Mouse (Mus musculus) forebrain, embryonic 10.5 days (tissue): ENCODE measurements around the gene Smg9. TPM values are rescaled to one million over a fixed set of nuclear protein-coding genes. Genes with fewer than 3 reads are reported as not detected.
A peak's percentile ranks its signal among the peaks of the same experiment; 100 is the strongest.

Experiments
- DNase-seq: peaks from one replicate; pipeline ENCODE4 v3.0.0-alpha.2; 2017; ENCODE audit warnings: low spot score; ENCODE audit errors: extremely low spot score
- H3K27ac ChIP-seq: fragments of 300-500 bp; sonication (generic); 2 replicates; pipeline ENCODE4 v1.5.1; 2016; ENCODE audit warnings: mild to moderate bottlenecking
- H3K27me3 ChIP-seq: fragments of 300-500 bp; sonication (generic); 2 replicates; pipeline ENCODE4 v1.6.1; 2016; ENCODE audit warnings: mild to moderate bottlenecking; ENCODE audit not compliant: poor library complexity, severe bottlenecking
- H3K36me3 ChIP-seq: fragments of 300-500 bp; sonication (generic); replicated peaks from 2 replicates; pipeline ENCODE4 v1.6.1; 2016; ENCODE audit warnings: mild to moderate bottlenecking, moderate library complexity
- H3K4me1 ChIP-seq: fragments of 300-500 bp; sonication (generic); 2 replicates; pipeline ENCODE4 v1.6.1; 2016
- H3K4me3 ChIP-seq: fragments of 300-500 bp; sonication (generic); 2 replicates; pipeline ENCODE4 v1.5.1; 2016; ENCODE audit warnings: mild to moderate bottlenecking, moderate library complexity
- H3K9me3 ChIP-seq: fragments of 300-500 bp; sonication (generic); 2 replicates; pipeline ENCODE4 v1.6.1; 2016; ENCODE audit warnings: mild to moderate bottlenecking, moderate library complexity
- WGBS: fragments of 180-500 bp; shearing (Covaris S2); methylation state at CpG from one replicate; pipeline ENCODE4 v1.1.7; 2016; 5-methylcytosine and 5-hydroxymethylcytosine counted together
- polyA plus RNA-seq: library from polyadenylated mRNA; unstranded; fragments of >200 nt; fragmentation: Nextera tagmentation; extraction: Ambion mirVana; gene quantifications from 2 replicates; pipeline ENCODE4 v1.2.1, GENCODE M21; 2016

Smg9 gene
- polyA plus RNA-seq, 1 experiment from 2014 or later: 26.5 TPM

GRCm38 (mm10) chr7:24459843-24460242 lies 60.4 kb downstream of the Smg9 start:
- WGBS: 70% methylated on average over 3 of the region's 3 CpGs
- no peak for DNase-seq
- peaks cover 25% of the 10 kb centered on the region for H3K27me3 ChIP-seq
- H3K27ac ChIP-seq: no peak overlapping the region
- no peaks in the 10 kb centered on the region for H3K9me3 ChIP-seq
- no peaks in the 10 kb centered on the region for H3K36me3 ChIP-seq
- H3K4me1 ChIP-seq: peaks cover 15% of the 10 kb centered on the region
- no peak overlapping the region for H3K4me3 ChIP-seq

GRCm38 (mm10) chr7:24461376-24462051 lies 62.1 kb downstream of the Smg9 start:
- DNase-seq: no peak
- no peak overlapping the region for H3K27ac ChIP-seq
- no peak overlapping the region for H3K4me3 ChIP-seq
- H3K4me1 ChIP-seq: peaks cover 15% of the 10 kb centered on the region
- peaks cover 25% of the 10 kb centered on the region for H3K27me3 ChIP-seq
- H3K9me3 ChIP-seq: no peaks in the 10 kb centered on the region
- no peaks in the 10 kb centered on the region for H3K36me3 ChIP-seq
- WGBS: 81% methylated on average over 14 of the region's 14 CpGs

GRCm38 (mm10) chr7:24462388-24463319 lies 63.2 kb downstream of the Smg9 start, which contains the start of gene Plaur:
Gene Plaur, plus strand, starts transcription at chr7:24462484.
- no peak for DNase-seq
- WGBS: 13% methylated on average over 27 of the region's 27 CpGs
- H3K9me3 ChIP-seq: no peaks in the 10 kb centered on the region
- no peaks in the 10 kb centered on the region for H3K36me3 ChIP-seq
- H3K27ac ChIP-seq: peak within 1 kb of the TSS; percentile 6; the same call in 1 of the 2 replicates
- H3K4me3 ChIP-seq: peak within 1 kb of the TSS; percentile 27
- H3K27me3 ChIP-seq: peaks cover 25% of the 10 kb centered on the region
- peaks cover 15% of the 10 kb centered on the region for H3K4me1 ChIP-seq

GRCm38 (mm10) chr7:24466835-24467234 lies 67.4 kb downstream of the Smg9 start:
- no peak overlapping the region for H3K27ac ChIP-seq
- peaks cover 15% of the 10 kb centered on the region for H3K4me1 ChIP-seq
- no peaks in the 10 kb centered on the region for H3K36me3 ChIP-seq
- H3K9me3 ChIP-seq: peaks cover 16% of the 10 kb centered on the region
- WGBS: 83% methylated on average over 6 of the region's 6 CpGs
- no peak overlapping the region for H3K4me3 ChIP-seq
- no peak for DNase-seq
- peaks cover 14% of the 10 kb centered on the region for H3K27me3 ChIP-seq

- Histone ChIP-seq H3K4me3 (no peak overlapping the region), H3K27ac (no peak overlapping the region), H3K4me1 (peaks cover 6% of the 10 kb centered on the region), H3K9me3 (peaks cover 19% of the 10 kb centered on the region), H3K36me3 (no peaks in the 10 kb centered on the region), H3K27me3 (peaks cover 4% of the 10 kb centered on the region; the same call in 1 of the 2 replicates)
- DNase-seq: no peak
- 90% methylated on average over 5 of the region's 5 CpGs for WGBS
These were observed 68.5 kb downstream of the Smg9 start for GRCm38 (mm10) chr7:24467886-24468285.

GRCm38 (mm10) chr7:24469126-24469525 lies 69.7 kb downstream of the Smg9 start:
- Histone ChIP-seq H3K36me3 (no peaks in the 10 kb centered on the region), H3K27ac (no peak overlapping the region), H3K27me3 (no peaks in the 10 kb centered on the region), H3K9me3 (peaks cover 19% of the 10 kb centered on the region), H3K4me1 (no peaks in the 10 kb centered on the region), H3K4me3 (no peak overlapping the region)
- no peak for DNase-seq
- WGBS: 82% methylated on average over 3 of the region's 3 CpGs

- H3K4me3 ChIP-seq: no peak overlapping the region
- peaks cover 19% of the 10 kb centered on the region for H3K9me3 ChIP-seq
- no peak for DNase-seq
- H3K4me1 ChIP-seq: peaks cover 4% of the 10 kb centered on the region
- H3K36me3 ChIP-seq: no peaks in the 10 kb centered on the region
- 94% methylated on average over 7 of the region's 7 CpGs for WGBS
- H3K27ac ChIP-seq: no peak overlapping the region
- H3K27me3 ChIP-seq: 0 out of 2 replicates have a peak, but pooled peaks cover 4% of the 10 kb centered on the region
These were observed 70.9 kb downstream of the Smg9 start for GRCm38 (mm10) chr7:24470356-24470755.

Other genes starting within 250 kb of the Smg9 start
- 4.9 and 6.3 TPM in 2 replicates for gene Zfp114, start 224.6 kb upstream of the Smg9 start, polyA plus RNA-seq
- gene Zfp111, start 188.2 kb upstream of the Smg9 start, polyA plus RNA-seq: 9.2 and 11.3 TPM in 2 replicates
- 5.4 and 7.1 TPM in 2 replicates for gene Zfp109, start 162.1 kb upstream of the Smg9 start, polyA plus RNA-seq
- 2.2 and 2.7 TPM in 2 replicates for gene Zfp108, start 144.8 kb upstream of the Smg9 start, polyA plus RNA-seq
- 7.1 and 9.6 TPM in 2 replicates for gene Zfp93, start 129.2 kb upstream of the Smg9 start, polyA plus RNA-seq
- 39.6 and 41.9 TPM in 2 replicates for gene Zfp61, start 98.4 kb upstream of the Smg9 start, polyA plus RNA-seq
- gene Zfp94, start 83.0 kb upstream of the Smg9 start, polyA plus RNA-seq: 12.9 and 13.2 TPM in 2 replicates
- gene Tescl, start 65.7 kb upstream of the Smg9 start, polyA plus RNA-seq: 0.17 TPM in 1 of 2 replicates, not detected in the other
- gene Lypd5, start 50.4 kb upstream of the Smg9 start, polyA plus RNA-seq: not detected in 2 replicates
- 3.8 and 5.1 TPM in 2 replicates for gene Kcnn4, start 29.4 kb upstream of the Smg9 start, polyA plus RNA-seq
- not detected in 2 replicates for gene Irgc1, start 52.7 kb downstream of the Smg9 start, polyA plus RNA-seq
- gene Plaur, start 62.9 kb downstream of the Smg9 start, polyA plus RNA-seq: 1.1 and 1.3 TPM in 2 replicates
- 9.3 and 10.0 TPM in 2 replicates for gene Cadm4, start 82.4 kb downstream of the Smg9 start, polyA plus RNA-seq
- 111 and 113 TPM in 2 replicates for gene Zfp428, start 107.4 kb downstream of the Smg9 start, polyA plus RNA-seq
- gene AC161166.1, start 112.8 kb downstream of the Smg9 start, polyA plus RNA-seq: 0.82 and 1.3 TPM in 2 replicates
- 6.9 and 7.3 TPM in 2 replicates for gene Irgq, start 131.1 kb downstream of the Smg9 start, polyA plus RNA-seq
- gene Pinlyp, start 146.5 kb downstream of the Smg9 start, polyA plus RNA-seq: not detected in 2 replicates
- 174 and 177 TPM in 2 replicates for gene Xrcc1, start 146.7 kb downstream of the Smg9 start, polyA plus RNA-seq
- gene Ethe1, start 187.9 kb downstream of the Smg9 start, polyA plus RNA-seq: 24.4 and 26.6 TPM in 2 replicates
- gene Zfp575, start 188.0 kb downstream of the Smg9 start, polyA plus RNA-seq: 1.4 TPM in 2 replicates
- gene Phldb3, start 211.1 kb downstream of the Smg9 start, polyA plus RNA-seq: not detected in 2 replicates
- 0.36 and 0.88 TPM in 2 replicates for gene Lypd3, start 236.9 kb downstream of the Smg9 start, polyA plus RNA-seq